Mouse (Mus musculus): ENCODE data around the gene Nudt4.

DNA sequence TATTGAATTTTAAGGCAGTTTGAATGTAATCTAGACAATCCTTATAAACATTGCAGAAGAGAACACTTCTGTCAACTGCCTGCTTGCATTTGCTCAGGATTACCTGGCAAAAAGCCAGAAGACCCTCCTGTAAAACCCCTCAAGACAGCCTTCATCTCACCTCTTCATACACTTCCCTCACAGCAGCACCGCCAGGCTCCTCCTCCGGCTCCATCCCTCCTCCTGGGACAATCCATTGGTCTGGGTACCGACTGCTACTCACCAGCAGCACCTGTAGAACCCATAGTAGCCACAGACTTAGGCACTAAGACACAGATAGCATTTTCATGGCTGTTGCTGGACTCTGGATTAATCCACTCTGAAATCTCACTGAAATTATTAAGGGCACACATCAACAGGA is 11.6 kb downstream of the Nudt4 start:
- TF ChIP-seq REST (IDR thresholded peaks at IDR 0.05; ENCODE audit: insufficient read depth, insufficient read length) = no peak
- TF ChIP-seq CEBPB (IDR thresholded peaks at IDR 0.05; ENCODE audit: insufficient read depth, poor library complexity, severe bottlenecking) = no peak
- TF ChIP-seq POLR2AphosphoS2 (IDR thresholded peaks at IDR 0.05; ENCODE audit: insufficient read length, low read depth) = no peak
- TF ChIP-seq POLR2A (IDR thresholded peaks at IDR 0.05; ENCODE audit: insufficient read length, low read depth) = no peak
- TF ChIP-seq E2F4 (IDR thresholded peaks at IDR 0.05; ENCODE audit: insufficient read depth) = no peak
- no peak for TF ChIP-seq MYOG (IDR thresholded peaks at IDR 0.05; ENCODE audit: control insufficient read depth in 1 of 3, insufficient read depth in 1 of 3, insufficient read length in 2 of 3, low read depth in 2 of 3)
- TF ChIP-seq TCF12 (IDR thresholded peaks at IDR 0.05; ENCODE audit: insufficient read depth, poor library complexity, severe bottlenecking) = no peak
- no peak for TF ChIP-seq MAX (IDR thresholded peaks at IDR 0.05; ENCODE audit: low read depth)
- TF ChIP-seq MYOD1 (IDR thresholded peaks at IDR 0.05; ENCODE audit: control insufficient read depth in 1 of 3, insufficient read length in 2 of 3, low read depth in 2 of 3) = no peak
- TF ChIP-seq USF1 (IDR thresholded peaks at IDR 0.05; ENCODE audit: low read depth) = no peak
- TF ChIP-seq SRF (IDR thresholded peaks at IDR 0.05; ENCODE audit: control insufficient read depth, insufficient read length, low read depth) = no peak

Data from myocyte (in vitro differentiated cells).